Mouse (Mus musculus) heart, embryonic 13.5 days (tissue): ENCODE data around the gene Adam10. TPM values are rescaled to one million over a fixed set of nuclear protein-coding genes. Genes with fewer than 3 reads are reported as not detected.

Experiments used
- ATAC-seq: fragments of 200-750 bp; cut with Nextera tagmentation; 2 replicates; pipeline ENCODE4 v1.8.0; 2017; ENCODE audit warnings: moderate TSS enrichment; ENCODE audit not compliant: insufficient number of reproducible peaks, low FRiP score, low TSS enrichment; ENCODE audit errors: extremely low read depth
- H3K27ac ChIP-seq: fragments of 300-500 bp; sonication (generic); replicated peaks from 2 replicates; pipeline ENCODE4 v1.5.1; 2015; ENCODE audit warnings: moderate library complexity, mild to moderate bottlenecking, inconsistent platforms
- H3K27me3 ChIP-seq: fragments of 300-500 bp; sonication (generic); replicated peaks from 2 replicates; pipeline ENCODE4 v1.6.1; 2015; ENCODE audit warnings: mild to moderate bottlenecking, inconsistent platforms
- H3K36me3 ChIP-seq: fragments of 300-500 bp; sonication (generic); 2 replicates; pipeline ENCODE4 v1.6.1; 2015; ENCODE audit warnings: mild to moderate bottlenecking, inconsistent platforms
- H3K4me1 ChIP-seq: fragments of 300-500 bp; sonication (generic); 2 replicates; pipeline ENCODE4 v1.6.1; 2015; ENCODE audit warnings: inconsistent platforms
- H3K4me2 ChIP-seq: fragments of 300-500 bp; sonication (generic); 2 replicates; pipeline ENCODE4 v1.6.1; 2015; ENCODE audit warnings: inconsistent platforms, mild to moderate bottlenecking, moderate library complexity
- H3K4me3 ChIP-seq: fragments of 300-500 bp; sonication (generic); 2 replicates; pipeline ENCODE4 v1.5.1; 2015; ENCODE audit warnings: moderate library complexity, mild to moderate bottlenecking, inconsistent platforms
- H3K9ac ChIP-seq: fragments of 300-500 bp; sonication (generic); 2 replicates; pipeline ENCODE4 v1.6.1; 2015; ENCODE audit warnings: inconsistent platforms, mild to moderate bottlenecking, moderate library complexity
- H3K9me3 ChIP-seq: fragments of 300-500 bp; sonication (generic); 2 replicates; pipeline ENCODE4 v1.6.1; 2016; ENCODE audit warnings: inconsistent platforms
- WGBS: fragments of 180-500 bp; shearing (Covaris S2); methylation state at CpG from one replicate; pipeline ENCODE4 v1.1.7; 2015; ENCODE audit warnings: mixed read lengths; 5-methylcytosine and 5-hydroxymethylcytosine counted together
- microRNA-seq: library from miRNA; unstranded; fragments of <30 nt; microRNA quantifications from one replicate; pipeline ENCODE4, GENCODE M21; 2016
- polyA plus RNA-seq: library from polyadenylated mRNA; unstranded; fragments of >200 nt; fragmentation: Nextera tagmentation; extraction: Ambion mirVana; gene quantifications from 2 replicates; pipeline ENCODE4 v1.2.1, GENCODE M21; 2015

Adam10 gene
- polyA plus RNA-seq, 1 experiment from 2014 or later, result 64.0 TPM

DNA sequence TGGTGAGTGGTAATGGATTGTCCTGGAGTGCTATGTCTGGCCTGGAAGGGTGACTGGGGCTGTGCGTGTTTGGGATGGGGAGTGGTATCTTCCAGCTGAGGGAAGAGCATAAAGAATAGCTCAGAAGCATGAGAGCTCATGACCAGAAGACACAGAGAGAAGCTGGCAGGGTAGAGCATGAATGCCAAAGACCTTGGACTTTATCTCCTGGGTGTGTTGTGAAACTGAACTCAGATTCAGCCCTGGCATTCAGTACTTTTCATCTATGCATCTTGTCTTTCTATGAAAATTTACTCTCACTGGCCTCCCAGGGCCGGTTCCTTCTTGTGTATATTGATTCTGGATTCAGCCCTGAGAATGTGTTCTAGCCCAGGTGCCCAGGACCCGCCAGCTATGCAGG, 145.3 kb downstream of the Adam10 start:
- Histone ChIP-seq H3K4me1 (no peaks in the 10 kb centered on the region), H3K4me2 (no peak overlapping the region), H3K27ac (no peak overlapping the region), H3K27me3 (no peaks in the 10 kb centered on the region), H3K4me3 (no peak overlapping the region), H3K9ac (no peak overlapping the region), H3K9me3 (no peaks in the 10 kb centered on the region), H3K36me3 (no peaks in the 10 kb centered on the region)
- WGBS, result 76% methylated on average over 3 of the region's 3 CpGs
- ATAC-seq, result no peak

DNA sequence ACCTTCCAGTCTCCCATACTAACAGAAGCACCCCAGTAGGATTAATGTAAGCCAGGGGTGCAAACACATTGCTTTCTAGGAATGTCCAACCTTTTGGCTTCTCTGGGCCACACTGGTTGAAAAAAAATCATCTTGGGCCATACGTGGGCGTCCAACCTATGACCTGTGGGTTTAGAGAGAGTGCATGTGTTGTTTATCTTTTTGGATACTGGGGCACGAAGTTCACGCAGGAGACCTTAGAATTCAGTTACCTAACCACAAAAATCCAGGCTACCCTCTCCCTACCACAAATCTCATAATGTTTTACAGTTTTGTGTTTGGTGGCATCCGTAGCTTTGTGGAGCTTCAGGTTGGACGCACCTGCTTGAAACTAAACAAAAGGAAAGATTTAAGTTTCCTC, 149.1 kb downstream of the Adam10 start:
- no peaks in the 10 kb centered on the region for H3K27me3 ChIP-seq
- H3K4me3 ChIP-seq, result no peak overlapping the region
- 87% methylated on average over 6 of the region's 6 CpGs for WGBS
- no peak overlapping the region for H3K27ac ChIP-seq
- H3K9ac ChIP-seq, result no peak overlapping the region
- H3K4me1 ChIP-seq, result no peaks in the 10 kb centered on the region
- ATAC-seq, result no peak
- H3K9me3 ChIP-seq, result no peaks in the 10 kb centered on the region
- H3K4me2 ChIP-seq, result no peak overlapping the region
- no peaks in the 10 kb centered on the region for H3K36me3 ChIP-seq

Small RNA genes lying within 50 kb of the gene (microRNA-seq; reads per million reads assigned to microRNA genes)
- gene Gm25149, result not detected

Other genes with a start within 250 kb of the Adam10 start
- 20.8 and 21.6 TPM in 2 replicates for gene Rnf111, start 175.3 kb upstream of the Adam10 start, polyA plus RNA-seq
- 29.2 and 32.8 TPM in 2 replicates for gene Sltm, start 136.2 kb upstream of the Adam10 start, polyA plus RNA-seq
- 0.15 and 0.31 TPM in 2 replicates for gene Gm10642, start 22.7 kb upstream of the Adam10 start, polyA plus RNA-seq
- 9.7 and 9.9 TPM in 2 replicates for gene Mindy2, start 21.8 kb upstream of the Adam10 start, polyA plus RNA-seq